Mouse (Mus musculus) kidney, postnatal 0 days (tissue): Measurements from ENCODE around the gene Cldn14. TPM values are rescaled to one million over a fixed set of nuclear protein-coding genes. Genes with fewer than 3 reads are reported as not detected.

Experiments
- ATAC-seq: fragments of 200-750 bp; cut with Nextera tagmentation; replicated peaks from 2 replicates; pipeline ENCODE4 v1.8.0; 2017; ENCODE audit warnings: low read depth, moderate number of reproducible peaks, moderate TSS enrichment, moderate library complexity; ENCODE audit not compliant: low FRiP score
- DNase-seq: peaks from one replicate; pipeline ENCODE4 v3.0.0-alpha.2; 2016; ENCODE audit warnings: low spot score
- H3K27ac ChIP-seq: fragments of 300-500 bp; sonication (generic); 2 replicates; pipeline ENCODE4 v1.5.1; 2014; ENCODE audit warnings: mild to moderate bottlenecking
- H3K27me3 ChIP-seq: fragments of 300-500 bp; sonication (generic); 2 replicates; pipeline ENCODE4 v1.6.1; 2014; ENCODE audit warnings: low read length, mixed read lengths; ENCODE audit not compliant: insufficient read depth
- H3K36me3 ChIP-seq: fragments of 300-500 bp; sonication (generic); 2 replicates; pipeline ENCODE4 v1.6.1; 2014; ENCODE audit warnings: low read length, mixed read lengths; ENCODE audit not compliant: insufficient read depth
- H3K4me1 ChIP-seq: fragments of 300-500 bp; sonication (generic); replicated peaks from 2 replicates; pipeline ENCODE4 v1.6.1; 2014; ENCODE audit warnings: antibody characterized with exemption, low read length, mixed read lengths; ENCODE audit not compliant: insufficient read depth
- H3K4me2 ChIP-seq: fragments of 300-500 bp; sonication (generic); 2 replicates; pipeline ENCODE4 v1.6.1; 2014; ENCODE audit warnings: mild to moderate bottlenecking, low read length, moderate library complexity, mixed read lengths
- H3K4me3 ChIP-seq: fragments of 300-500 bp; sonication (generic); replicated peaks from 2 replicates; pipeline ENCODE4 v1.5.1; 2014; ENCODE audit warnings: low read depth, low read length
- H3K9ac ChIP-seq: fragments of 300-500 bp; sonication (generic); 2 replicates; pipeline ENCODE4 v1.6.1; 2014; ENCODE audit warnings: low read depth, low read length
- H3K9me3 ChIP-seq: fragments of 300-500 bp; sonication (generic); replicated peaks from 2 replicates; pipeline ENCODE4 v1.6.1; 2016; ENCODE audit warnings: low read length, inconsistent platforms, mixed read lengths
- CTCF ChIP-seq: IDR thresholded peaks from 2 replicates; pipeline ENCODE4 v1.5.1; 2016; ENCODE audit warnings: antibody characterized with exemption, low read depth, mild to moderate bottlenecking, moderate library complexity
- WGBS: fragments of 180-500 bp; shearing (Covaris S2); extraction: QIAGEN DNeasy Blood & Tissue Kit; methylation state at CpG from one replicate; pipeline ENCODE4 v1.1.7; 2014; 5-methylcytosine and 5-hydroxymethylcytosine counted together
- polyA plus RNA-seq: library from polyadenylated mRNA; unstranded; fragments of >200 nt; fragmentation: Nextera tagmentation; extraction: Ambion mirVana; gene quantifications from 2 replicates; pipeline ENCODE4 v1.2.1, GENCODE M21; 2015

The Cldn14 gene
- polyA plus RNA-seq, 1 experiment from 2014 or later: 0.95 TPM

DNA sequence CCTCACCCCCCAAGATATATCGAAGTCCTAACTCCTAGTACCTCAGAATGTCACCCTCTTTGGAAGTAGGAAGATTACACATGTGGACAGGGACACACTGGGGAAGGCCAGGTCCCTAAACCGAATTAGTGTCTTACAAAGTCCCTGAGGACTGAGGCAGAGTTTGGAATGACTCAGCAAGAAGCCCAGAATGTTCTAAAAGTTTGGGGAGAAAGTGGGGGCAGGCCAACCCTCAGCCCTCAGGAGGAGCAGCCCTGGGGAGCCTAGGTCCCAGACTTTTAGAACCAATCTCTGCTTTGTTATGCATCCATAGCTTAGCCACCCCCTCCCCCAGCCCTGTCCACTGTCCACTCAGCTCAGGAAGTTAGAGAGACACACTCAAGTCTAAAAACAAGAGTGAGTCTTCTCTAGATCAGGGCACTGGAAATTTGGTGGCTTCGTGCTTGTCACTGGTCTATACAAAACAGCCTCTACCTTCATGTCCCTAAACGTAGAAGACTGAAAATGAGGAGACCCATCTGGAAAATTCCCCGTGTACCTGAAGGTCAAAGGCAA is 85.7 kb downstream of the Cldn14 start:
- Histone ChIP-seq H3K4me2 (no peak overlapping the region), H3K9ac (no peak overlapping the region), H3K36me3 (no peaks in the 10 kb centered on the region), H3K27me3 (no peaks in the 10 kb centered on the region), H3K9me3 (no peaks in the 10 kb centered on the region), H3K4me1 (no peaks in the 10 kb centered on the region), H3K4me3 (no peak overlapping the region), H3K27ac (no peak overlapping the region)
- DNase-seq (no peak), ATAC-seq (no peak)
- WGBS: 75% methylated on average over 5 of the region's 5 CpGs
- TF ChIP-seq CTCF: no peak

DNA sequence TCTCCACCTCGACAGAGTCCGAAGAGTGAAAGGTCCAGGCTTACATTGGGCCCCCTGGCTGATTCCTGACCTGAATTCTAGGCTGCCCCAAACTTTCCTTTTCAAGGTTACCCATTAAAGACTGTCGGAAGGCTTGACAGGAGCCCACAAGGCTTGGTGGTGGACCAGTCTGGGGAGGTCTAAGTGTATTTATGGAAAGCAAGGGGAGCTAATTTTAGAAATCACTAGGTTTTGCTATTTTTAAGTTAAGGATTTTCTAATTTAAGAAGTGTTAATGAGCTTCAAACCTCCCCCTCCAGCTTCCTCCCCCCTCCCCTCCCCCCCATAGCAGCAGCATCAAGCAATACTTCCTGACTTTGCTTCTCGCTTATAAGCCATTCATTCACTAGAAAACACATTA is 88.0 kb downstream of the Cldn14 start:
- Histone ChIP-seq H3K4me3 (no peak overlapping the region), H3K27me3 (no peaks in the 10 kb centered on the region)
- WGBS: 56% methylated on average over 4 of the region's 4 CpGs

DNA sequence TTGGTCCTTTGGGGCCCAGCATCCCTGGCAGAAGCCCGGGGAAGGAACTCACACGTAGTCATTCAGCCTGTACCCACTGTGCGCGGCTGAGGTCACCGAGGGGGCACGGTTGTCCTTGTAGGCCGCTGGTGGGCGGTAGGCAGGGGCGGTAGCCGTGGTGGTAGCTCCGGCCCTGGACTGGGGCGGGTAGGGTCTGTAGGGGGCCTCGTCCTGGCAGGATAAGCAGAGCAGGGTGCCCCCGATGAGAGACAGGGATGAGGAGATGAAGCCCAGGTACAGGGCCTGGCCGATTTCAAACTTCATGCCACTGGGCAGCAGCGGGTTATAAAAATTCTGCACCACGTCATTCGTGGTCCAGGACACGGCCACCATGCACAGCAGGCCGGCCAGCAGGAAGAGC is 89.4 kb downstream of the Cldn14 start:
- no peak for TF ChIP-seq CTCF
- Histone ChIP-seq H3K9ac (no peak overlapping the region), H3K4me2 (no peak overlapping the region), H3K4me3 (no peak overlapping the region), H3K27me3 (no peaks in the 10 kb centered on the region), H3K27ac (no peak overlapping the region), H3K36me3 (no peaks in the 10 kb centered on the region), H3K4me1 (no peaks in the 10 kb centered on the region), H3K9me3 (no peaks in the 10 kb centered on the region)
- ATAC-seq (no peak), DNase-seq (no peak)
- 79% methylated on average over 20 of the region's 20 CpGs for WGBS

More for the DNA sequence above, 88.0 kb downstream of the Cldn14 start:
- no peaks in the 10 kb centered on the region for H3K4me1 ChIP-seq
- no peak for ATAC-seq
- H3K9me3 ChIP-seq: no peaks in the 10 kb centered on the region
- H3K9ac ChIP-seq: no peak overlapping the region
- H3K36me3 ChIP-seq: no peaks in the 10 kb centered on the region
- no peak for TF ChIP-seq CTCF
- H3K4me2 ChIP-seq: no peak overlapping the region
- H3K27ac ChIP-seq: peak overlapping the region; percentile 31; the same call in 1 of the 2 replicates
- DNase-seq: no peak

DNA sequence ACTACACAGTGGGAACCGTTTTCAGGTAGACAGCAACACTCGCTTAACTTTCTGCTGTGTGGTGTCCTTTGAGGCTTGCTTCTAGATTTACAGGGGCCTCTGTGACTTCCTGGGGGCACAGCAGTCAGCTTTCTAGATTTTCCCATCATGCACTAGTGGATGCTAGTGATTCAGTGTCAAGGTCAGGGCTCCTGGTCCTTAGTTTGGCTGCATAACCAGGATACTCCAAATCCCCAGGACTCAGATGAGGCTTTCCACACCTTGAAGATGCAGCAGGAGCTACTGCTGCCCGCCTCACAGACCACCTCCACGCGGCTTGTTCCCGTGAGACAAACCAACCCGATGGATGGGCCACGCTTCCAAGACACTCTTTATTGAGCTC is 90.0 kb downstream of the Cldn14 start:
- H3K4me3 ChIP-seq: no peak overlapping the region
- 54% methylated on average over 8 of the region's 8 CpGs for WGBS
- H3K27ac ChIP-seq: no peak overlapping the region
- no peaks in the 10 kb centered on the region for H3K9me3 ChIP-seq
- TF ChIP-seq CTCF: no peak
- H3K36me3 ChIP-seq: no peaks in the 10 kb centered on the region
- no peaks in the 10 kb centered on the region for H3K4me1 ChIP-seq
- DNase-seq: no peak
- no peaks in the 10 kb centered on the region for H3K27me3 ChIP-seq
- H3K9ac ChIP-seq: no peak overlapping the region
- H3K4me2 ChIP-seq: 0 out of 2 replicates have a peak overlapping the region, but pooled peaks have one; percentile 21
- no peak for ATAC-seq

DNA sequence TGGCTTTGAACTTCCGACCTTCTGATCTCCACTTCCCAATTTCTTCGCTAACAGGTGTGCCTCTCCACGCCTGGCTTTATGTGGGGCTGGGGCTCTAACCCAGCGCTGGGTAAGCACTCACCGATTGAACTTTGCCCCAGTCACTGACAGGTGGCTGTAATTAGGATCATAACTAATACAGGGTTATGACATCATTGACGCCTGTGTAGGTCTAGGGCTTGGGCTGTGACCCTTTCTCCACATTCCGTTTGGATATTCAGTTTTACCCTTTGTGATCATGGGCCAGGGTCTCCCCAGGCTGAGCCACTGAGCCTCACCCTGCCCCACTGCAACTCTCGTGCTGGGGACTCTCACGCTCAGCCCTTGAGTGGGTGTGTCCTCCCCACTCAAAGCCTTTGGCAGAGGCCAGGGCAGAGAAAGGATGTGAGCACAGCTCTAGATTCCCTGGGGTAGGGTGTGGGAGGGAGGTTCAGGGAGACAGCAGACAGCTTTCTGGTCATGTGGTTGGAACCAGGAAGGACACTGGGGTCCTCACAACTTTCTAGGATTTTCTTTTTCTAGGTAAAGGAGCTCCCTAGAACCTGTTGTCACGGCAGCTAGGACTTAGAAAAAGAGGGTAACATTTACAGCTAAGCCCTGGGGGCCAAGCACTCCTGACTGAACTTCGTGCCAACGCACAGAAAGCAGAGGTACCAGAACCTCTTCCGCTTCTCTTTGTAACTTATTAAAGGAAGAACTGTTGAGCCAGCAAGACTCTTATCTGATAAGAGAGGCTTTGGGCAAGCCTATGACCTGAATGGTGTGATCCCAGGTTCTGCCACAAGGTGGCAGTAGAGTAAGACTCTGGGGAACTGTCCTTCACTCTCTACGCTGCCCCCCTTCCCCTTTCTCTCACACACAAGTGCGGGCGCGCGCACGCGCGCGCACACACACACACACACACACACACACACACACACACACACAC is 90.6 kb downstream of the Cldn14 start:
- no peaks in the 10 kb centered on the region for H3K27me3 ChIP-seq
- no peak overlapping the region for H3K4me3 ChIP-seq
- peak; percentile 83 for TF ChIP-seq CTCF
- WGBS: 35% methylated on average over 20 of the region's 22 CpGs
- H3K36me3 ChIP-seq: no peaks in the 10 kb centered on the region
- 0 out of 2 replicates have a peak overlapping the region, but pooled peaks have one; percentile 37 for H3K27ac ChIP-seq
- no peak overlapping the region for H3K9ac ChIP-seq
- no peaks in the 10 kb centered on the region for H3K4me1 ChIP-seq
- DNase-seq (peak; percentile 89), ATAC-seq (peak; percentile 23; the same call in 1 of the 2 replicates)
- H3K9me3 ChIP-seq: no peaks in the 10 kb centered on the region
- H3K4me2 ChIP-seq: 0 out of 2 replicates have a peak overlapping the region, but pooled peaks have one; percentile 21

DNA sequence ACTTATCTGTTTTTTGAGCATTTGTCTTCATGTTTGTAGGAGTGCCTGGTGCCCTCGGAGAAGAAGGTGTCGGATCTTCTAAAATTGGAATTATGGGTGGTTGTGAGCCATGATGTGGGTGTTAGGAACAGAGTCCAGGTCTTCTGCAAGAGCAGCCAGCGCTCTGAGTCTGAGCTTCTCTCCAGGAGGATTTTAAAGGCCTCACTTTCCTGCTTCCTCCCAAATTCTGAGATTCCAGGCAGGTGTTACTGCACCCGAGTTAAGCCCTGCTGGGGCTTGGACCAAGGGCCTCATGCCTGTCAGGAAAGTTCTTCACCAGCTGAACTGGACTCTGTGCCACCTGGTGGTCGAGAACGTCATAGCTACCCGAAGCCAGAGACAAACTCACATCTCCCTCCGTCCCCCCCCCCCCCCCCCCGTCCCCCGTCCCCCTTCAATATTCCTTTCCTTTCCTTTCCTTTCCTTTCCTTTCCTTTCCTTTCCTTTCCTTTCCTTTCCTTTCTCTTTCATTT is 93.2 kb downstream of the Cldn14 start:
- no peaks in the 10 kb centered on the region for H3K36me3 ChIP-seq
- no peaks in the 10 kb centered on the region for H3K9me3 ChIP-seq
- no peak overlapping the region for H3K4me2 ChIP-seq
- no peak overlapping the region for H3K4me3 ChIP-seq
- H3K9ac ChIP-seq: no peak overlapping the region
- WGBS: 38% methylated on average over 7 of the region's 10 CpGs
- ATAC-seq (no peak), DNase-seq (no peak)
- H3K4me1 ChIP-seq: no peaks in the 10 kb centered on the region
- no peaks in the 10 kb centered on the region for H3K27me3 ChIP-seq
- peak; percentile 62 for TF ChIP-seq CTCF
- no peak overlapping the region for H3K27ac ChIP-seq
